Mouse (Mus musculus): ENCODE results near the gene Mob2.

GRCm38 (mm10) chr7:141961491-141961890 is 99.4 kb downstream of the Mob2 start:
- TF ChIP-seq POLR2A (IDR thresholded peaks at IDR 0.05; ENCODE audit: extremely low read depth, insufficient read depth, low read length) (no peak), CTCF (IDR thresholded peaks at IDR 0.05; ENCODE audit: extremely low read depth, insufficient read depth, low read length) (no peak)
